Comparison of ENCODE assay signal across 19 mouse cellular contexts in genomic region chr12:71364106-71364505, GRCm38 (mm10). TPM values are rescaled to one million over a fixed set of nuclear protein-coding genes. Genes with fewer than 3 reads are reported as not detected.
DNase-seq lines count a peak whose midpoint lies in the region; ATAC-seq and TF ChIP-seq lines count a peak whose summit lies in the region.
"Had no signal": no experiment of that assay in that cellular context is flagged by ENCODE, and none has a peak within 500 bp of the region (broad histone marks: within the 10 kb centered on the region; RNA-seq: fewer than 3 reads in every experiment).

No protein-coding gene starts in this region.

- H3K4me2 ChIP-seq in heart, embryonic 11.5 days = no peak overlapping the region
- H3K4me2 ChIP-seq in midbrain, embryonic 14.5 days (ENCODE audit: low read length) = no peak overlapping the region
- no peak overlapping the region for H3K4me2 ChIP-seq in midbrain, embryonic 13.5 days (replicated peaks)
- H3K4me2 ChIP-seq: embryonic facial prominence, embryonic 12.5 days; heart, embryonic 12.5 days; stomach, embryonic 15.5 days had no signal

- peak; percentile 78 for DNase-seq in heart, adult 11 months
- DNase-seq in midbrain, embryonic 14.5 days = peak; percentile 32
- peak in 1 of 2 experiments; percentile 50 for DNase-seq in cerebellum, adult 2 months
- DNase-seq in layer of hippocampus, adult 9-11 months = peak; percentile 31
- no peak for DNase-seq in thymus, postnatal 0 days (ENCODE audit: low spot score)
- no peak for DNase-seq in thymus, postnatal 10 days (ENCODE audit: low spot score in 2 of 2)
- DNase-seq: adrenal gland, adult 8-10 months; B cell, adult 2 months; kidney, adult 9 months; kidney, postnatal 4 days; lung, postnatal 14 days; thymus, postnatal 14 days had no signal

- no peak for TF ChIP-seq CTCF in cerebellum, adult 2 months (IDR thresholded peaks at IDR 0.05; ENCODE audit: borderline replicate concordance, insufficient read depth, low read depth, low read length)

- H3K9me3 ChIP-seq in heart, embryonic 11.5 days (replicated peaks; ENCODE audit: control insufficient read depth, low read length) = no peaks in the 10 kb centered on the region
- no peaks in the 10 kb centered on the region for H3K9me3 ChIP-seq in midbrain, embryonic 14.5 days (ENCODE audit: control insufficient read depth, low read length)
- no peaks in the 10 kb centered on the region for H3K9me3 ChIP-seq in midbrain, embryonic 13.5 days
- H3K9me3 ChIP-seq: embryonic facial prominence, embryonic 12.5 days; heart, embryonic 12.5 days; stomach, embryonic 15.5 days had no signal

- TF ChIP-seq POLR2A in cerebellum, adult 2 months (IDR thresholded peaks at IDR 0.05; ENCODE audit: borderline replicate concordance, insufficient read depth, low read length) = peak; percentile 13; the same call in 1 of the 2 replicates

- peaks cover 10% of the 10 kb centered on the region for H3K4me1 ChIP-seq in heart, embryonic 11.5 days (ENCODE audit: control insufficient read depth, insufficient read depth, low read length)
- H3K4me1 ChIP-seq in midbrain, embryonic 14.5 days (ENCODE audit: control insufficient read depth, insufficient read depth, low read length) = peaks cover 5% of the 10 kb centered on the region; the same call in 1 of the 2 replicates
- H3K4me1 ChIP-seq in midbrain, embryonic 13.5 days (replicated peaks) = peaks cover 10% of the 10 kb centered on the region
- peaks cover 12% of the 10 kb centered on the region; the same call in 1 of the 2 replicates for H3K4me1 ChIP-seq in cerebellum, adult 2 months (ENCODE audit: control insufficient read depth, insufficient read depth, low read length)
- H3K4me1 ChIP-seq: megakaryocyte, embryonic 14.5 days; stomach, embryonic 15.5 days had no signal

- H3K36me3 ChIP-seq in heart, embryonic 11.5 days (ENCODE audit: control insufficient read depth, insufficient read depth, low read length) = no peaks in the 10 kb centered on the region
- no peaks in the 10 kb centered on the region for H3K36me3 ChIP-seq in midbrain, embryonic 14.5 days (ENCODE audit: control insufficient read depth, insufficient read depth, low read length)
- H3K36me3 ChIP-seq in midbrain, embryonic 13.5 days = no peaks in the 10 kb centered on the region
- H3K36me3 ChIP-seq: embryonic facial prominence, embryonic 12.5 days; heart, embryonic 12.5 days; stomach, embryonic 15.5 days had no signal

- ATAC-seq in heart, embryonic 11.5 days (replicated peaks; ENCODE audit: insufficient number of reproducible peaks, low FRiP score, low TSS enrichment) = no peak
- ATAC-seq in midbrain, embryonic 14.5 days (ENCODE audit: low FRiP score, low TSS enrichment) = no peak
- ATAC-seq in midbrain, embryonic 13.5 days = no peak

- H3K27me3 ChIP-seq in heart, embryonic 11.5 days (ENCODE audit: control insufficient read depth, insufficient read depth, low read length) = no peaks in the 10 kb centered on the region
- H3K27me3 ChIP-seq in midbrain, embryonic 14.5 days (ENCODE audit: control insufficient read depth, insufficient read depth, low read length) = no peaks in the 10 kb centered on the region
- H3K27me3 ChIP-seq in midbrain, embryonic 13.5 days = no peaks in the 10 kb centered on the region
- H3K27me3 ChIP-seq in cerebellum, adult 2 months (ENCODE audit: control insufficient read depth, insufficient read depth, low read length) = no peaks in the 10 kb centered on the region
- H3K27me3 ChIP-seq: embryonic facial prominence, embryonic 12.5 days; heart, embryonic 12.5 days; stomach, embryonic 15.5 days had no signal

- H3K4me3 ChIP-seq in heart, embryonic 11.5 days (ENCODE audit: low read depth, low read length) = no peak overlapping the region
- H3K4me3 ChIP-seq in midbrain, embryonic 14.5 days (replicated peaks; ENCODE audit: low read depth, low read length) = no peak overlapping the region
- no peak overlapping the region for H3K4me3 ChIP-seq in midbrain, embryonic 13.5 days (replicated peaks)
- no peak overlapping the region for H3K4me3 ChIP-seq in cerebellum, adult 2 months (replicated peaks; ENCODE audit: insufficient read depth, low read depth, low read length)
- H3K4me3 ChIP-seq: embryonic facial prominence, embryonic 12.5 days; heart, embryonic 12.5 days; megakaryocyte, embryonic 14.5 days; myocyte; stomach, embryonic 15.5 days had no signal

- 44% methylated on average over 7 of the region's 7 CpGs for WGBS in heart, embryonic 11.5 days (ENCODE audit: insufficient replicate concordance)
- WGBS in midbrain, embryonic 14.5 days = 57% methylated on average over 7 of the region's 7 CpGs
- WGBS in midbrain, embryonic 13.5 days = 65% methylated on average over 7 of the region's 7 CpGs
- 11% methylated on average over 7 of the region's 7 CpGs for WGBS in cerebellum, adult 2 months

- H3K27ac ChIP-seq in heart, embryonic 11.5 days (ENCODE audit: low read depth, low read length) = no peak overlapping the region
- no peak overlapping the region for H3K27ac ChIP-seq in midbrain, embryonic 14.5 days (replicated peaks; ENCODE audit: low read depth, low read length)
- no peak overlapping the region for H3K27ac ChIP-seq in midbrain, embryonic 13.5 days
- no peak overlapping the region for H3K27ac ChIP-seq in cerebellum, adult 2 months (ENCODE audit: insufficient read depth, low read length)
- H3K27ac ChIP-seq: embryonic facial prominence, embryonic 12.5 days; stomach, embryonic 15.5 days had no signal

- no peak overlapping the region for H3K9ac ChIP-seq in heart, embryonic 11.5 days (ENCODE audit: low read depth, low read length)
- 0 out of 2 replicates have a peak overlapping the region, but pooled peaks have one; percentile 17 for H3K9ac ChIP-seq in midbrain, embryonic 14.5 days (replicated peaks; ENCODE audit: low read length)
- H3K9ac ChIP-seq in midbrain, embryonic 13.5 days (replicated peaks) = no peak overlapping the region
- H3K9ac ChIP-seq: embryonic facial prominence, embryonic 12.5 days; heart, embryonic 12.5 days; stomach, embryonic 15.5 days had no signal

RNA-seq across cellular contexts. Expression of gene Dact1, which starts 54.4 kb away (rescaled TPM):
- polyA plus RNA-seq in heart, embryonic 11.5 days (2014; fragmentation: Nextera tagmentation; extraction: Ambion mirVana) = 10.7 and 11.1 TPM in 2 replicates
- 34.6 and 35.8 TPM in 2 replicates for polyA plus RNA-seq in midbrain, embryonic 14.5 days (2014; fragmentation: Nextera tagmentation; extraction: Ambion mirVana)
- polyA plus RNA-seq in midbrain, embryonic 13.5 days (2015; fragmentation: Nextera tagmentation; extraction: Ambion mirVana) = 24.2 and 30.5 TPM in 2 replicates
- 17.0 and 18.7 TPM in 2 replicates for polyA plus RNA-seq in cerebellum, adult 2 months (2012; rRNA removed)
- 1.9 and 2.0 TPM in 2 replicates for polyA plus RNA-seq in thymus, postnatal 0 days (2015; fragmentation: Nextera tagmentation; extraction: Ambion mirVana)

Comparison
In these comparisons a context has a peak if more than half of its experiments do, and no peak if none do; other contexts are left out.
1. DNase-seq: peak in heart, adult 11 months (single experiment), midbrain, embryonic 14.5 days (single experiment) and layer of hippocampus, adult 9-11 months (single experiment); none in thymus, postnatal 0 days (single experiment) and thymus, postnatal 10 days (0 of 2).